Mouse (Mus musculus) stomach, embryonic 16.5 days (tissue): ENCODE measurements around the gene Rfc1. TPM values are rescaled to one million over a fixed set of nuclear protein-coding genes. Genes with fewer than 3 reads are reported as not detected.

Source experiments
- ATAC-seq: fragments of 200-750 bp; cut with Nextera tagmentation; 2 replicates; pipeline ENCODE4 v1.8.0; 2017; ENCODE audit warnings: moderate number of reproducible peaks, moderate TSS enrichment; ENCODE audit not compliant: insufficient read depth, low FRiP score
- H3K27ac ChIP-seq: fragments of 300-500 bp; sonication (generic); 2 replicates; pipeline ENCODE4 v1.5.1; 2014; ENCODE audit warnings: low read length
- H3K27me3 ChIP-seq: fragments of 300-500 bp; sonication (generic); 2 replicates; pipeline ENCODE4 v1.6.1; 2014; ENCODE audit warnings: low read length, control low read depth, mixed read lengths; ENCODE audit not compliant: control insufficient read depth, insufficient read depth
- H3K36me3 ChIP-seq: fragments of 300-500 bp; sonication (generic); 2 replicates; pipeline ENCODE4 v1.6.1; 2014; ENCODE audit warnings: low read length; ENCODE audit not compliant: control insufficient read depth, insufficient read depth
- H3K4me1 ChIP-seq: fragments of 300-500 bp; sonication (generic); 2 replicates; pipeline ENCODE4 v1.6.1; 2014; ENCODE audit warnings: low read length, control low read depth, mixed read lengths; ENCODE audit not compliant: control insufficient read depth, insufficient read depth
- H3K4me2 ChIP-seq: fragments of 300-500 bp; sonication (generic); 2 replicates; pipeline ENCODE4 v1.6.1; 2014; ENCODE audit warnings: low read depth, low read length, mixed read lengths
- H3K4me3 ChIP-seq: fragments of 300-500 bp; sonication (generic); replicated peaks from 2 replicates; pipeline ENCODE4 v1.5.1; 2014; ENCODE audit warnings: mild to moderate bottlenecking, low read length
- H3K9ac ChIP-seq: fragments of 300-500 bp; sonication (generic); 2 replicates; pipeline ENCODE4 v1.6.1; 2014; ENCODE audit warnings: low read length
- H3K9me3 ChIP-seq: fragments of 300-500 bp; sonication (generic); replicated peaks from 2 replicates; pipeline ENCODE4 v1.6.1; 2016; ENCODE audit warnings: low read length, control low read depth; ENCODE audit not compliant: control insufficient read depth
- WGBS: fragments of 180-500 bp; shearing (Covaris S2); extraction: QIAGEN DNeasy Blood & Tissue Kit; methylation state at CpG from one replicate; pipeline ENCODE4 v1.1.7; 2014; 5-methylcytosine and 5-hydroxymethylcytosine counted together
- polyA plus RNA-seq: library from polyadenylated mRNA; unstranded; fragments of >200 nt; fragmentation: Nextera tagmentation; extraction: Ambion mirVana; gene quantifications from 2 replicates; pipeline ENCODE4 v1.2.1, GENCODE M21; 2015

Rfc1 gene
- polyA plus RNA-seq: 65.7 and 77.8 TPM in 2 replicates

- peak within 1 kb of the TSS; percentile 89 for H3K9ac ChIP-seq
- H3K36me3 ChIP-seq: no peaks in the 10 kb centered on the region
- H3K9me3 ChIP-seq: no peaks in the 10 kb centered on the region
- no peaks in the 10 kb centered on the region for H3K27me3 ChIP-seq
- H3K4me3 ChIP-seq: peak within 1 kb of the TSS; percentile 84
- peak within 1 kb of the TSS; percentile 57 for H3K4me2 ChIP-seq
- H3K4me1 ChIP-seq: peaks cover 4% of the 10 kb centered on the region
- peak within 1 kb of the TSS; percentile 86 for H3K27ac ChIP-seq
- ATAC-seq: peak; percentile 98
- WGBS: under 1% methylated on average over 64 of the region's 65 CpGs
These were observed at the start of gene Rfc1 for GRCm38 (mm10) chr5:65335298-65336074. TSS of gene Rfc1 (minus strand) at chr5:65335670.

DNA sequence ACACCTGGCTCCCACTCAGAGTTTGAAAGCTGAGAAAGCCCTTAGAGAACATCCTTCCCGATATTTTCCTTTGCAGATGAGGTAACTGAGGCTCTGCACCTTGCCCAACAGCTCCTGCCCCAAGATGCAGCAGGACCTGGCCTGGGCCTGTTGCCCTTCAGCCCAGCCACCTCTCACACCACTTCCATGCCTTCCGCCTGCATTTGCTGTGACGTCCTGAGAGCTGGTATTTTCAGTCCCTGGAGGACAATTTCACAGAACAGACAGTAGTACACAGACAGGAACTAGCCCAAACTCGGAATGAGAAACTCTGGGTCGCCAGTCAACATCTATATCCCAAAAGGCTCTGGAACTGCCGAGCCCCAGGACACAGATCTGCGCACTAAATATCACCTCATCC, 39.3 kb upstream of the Rfc1 start:
- ATAC-seq: no peak
- Histone ChIP-seq H3K4me2 (no peak overlapping the region), H3K9ac (no peak overlapping the region), H3K27me3 (no peaks in the 10 kb centered on the region), H3K4me3 (no peak overlapping the region), H3K9me3 (no peaks in the 10 kb centered on the region), H3K36me3 (no peaks in the 10 kb centered on the region), H3K27ac (no peak overlapping the region), H3K4me1 (no peaks in the 10 kb centered on the region)
- WGBS: 85% methylated on average over 7 of the region's 7 CpGs

GRCm38 (mm10) chr5:65371551-65371950, 36.1 kb upstream of the Rfc1 start:
- Histone ChIP-seq H3K9me3 (no peaks in the 10 kb centered on the region), H3K4me3 (no peak overlapping the region), H3K27me3 (no peaks in the 10 kb centered on the region), H3K36me3 (no peaks in the 10 kb centered on the region), H3K27ac (no peak overlapping the region), H3K4me2 (no peak overlapping the region), H3K9ac (no peak overlapping the region), H3K4me1 (no peaks in the 10 kb centered on the region)
- WGBS: 91% methylated on average over 7 of the region's 7 CpGs
- no peak for ATAC-seq

GRCm38 (mm10) chr5:65367837-65368236, 32.4 kb upstream of the Rfc1 start:
- H3K9ac ChIP-seq: no peak overlapping the region
- no peak overlapping the region for H3K4me2 ChIP-seq
- no peaks in the 10 kb centered on the region for H3K9me3 ChIP-seq
- ATAC-seq: no peak
- 53% methylated on average over 11 of the region's 11 CpGs for WGBS
- H3K4me3 ChIP-seq: no peak overlapping the region
- no peaks in the 10 kb centered on the region for H3K36me3 ChIP-seq
- H3K4me1 ChIP-seq: no peaks in the 10 kb centered on the region
- H3K27me3 ChIP-seq: no peaks in the 10 kb centered on the region
- no peak overlapping the region for H3K27ac ChIP-seq

DNA sequence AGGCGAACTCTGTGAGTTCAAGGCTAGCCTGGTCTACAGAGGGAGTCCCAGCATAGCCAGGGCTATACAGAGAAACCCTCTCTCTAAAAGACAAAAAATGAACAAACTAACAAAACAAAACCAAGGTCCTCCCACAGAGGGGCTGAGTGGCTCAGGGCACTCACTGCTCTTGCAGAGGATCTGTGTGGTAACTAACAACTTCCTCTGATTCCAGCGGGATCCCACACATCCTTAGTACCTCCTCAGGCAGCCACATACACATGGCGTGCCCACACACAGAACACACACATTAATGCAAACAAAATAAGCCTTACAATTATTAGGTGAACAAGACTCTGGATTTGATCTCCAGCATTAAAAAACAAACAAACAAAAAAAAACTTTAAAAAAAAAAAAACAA, 22.3 kb upstream of the Rfc1 start:
- Histone ChIP-seq H3K27ac (no peak overlapping the region), H3K4me3 (no peak overlapping the region), H3K9me3 (no peaks in the 10 kb centered on the region; the same call in 1 of the 2 replicates), H3K4me1 (no peaks in the 10 kb centered on the region), H3K4me2 (no peak overlapping the region), H3K9ac (no peak overlapping the region), H3K27me3 (no peaks in the 10 kb centered on the region), H3K36me3 (no peaks in the 10 kb centered on the region)
- no peak for ATAC-seq
- WGBS: 89% methylated on average over 3 of the region's 3 CpGs

DNA sequence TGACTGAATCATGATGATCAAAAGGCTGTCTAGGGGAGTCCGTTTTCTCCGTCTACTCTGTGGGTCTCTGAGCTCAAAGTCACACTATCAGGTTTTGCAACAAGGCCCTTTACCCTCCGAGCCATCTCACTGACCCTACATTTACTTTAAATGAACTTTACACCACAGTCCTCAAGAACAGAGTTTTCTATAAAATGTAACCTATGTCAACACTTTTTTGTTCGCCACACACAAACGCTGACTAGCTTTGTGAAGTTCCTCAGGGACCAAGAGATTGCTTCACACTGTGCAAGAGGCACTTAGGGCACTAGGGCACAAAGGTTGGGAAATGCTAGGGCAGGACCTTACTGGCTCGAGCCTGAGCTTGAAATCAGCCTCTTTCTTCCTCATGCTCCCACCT, 21.4 kb upstream of the Rfc1 start:
- WGBS: 75% methylated on average over 6 of the region's 6 CpGs
- H3K27me3 ChIP-seq: no peaks in the 10 kb centered on the region
- H3K4me3 ChIP-seq: no peak overlapping the region
- no peaks in the 10 kb centered on the region for H3K36me3 ChIP-seq
- no peak overlapping the region for H3K27ac ChIP-seq
- no peak overlapping the region for H3K9ac ChIP-seq
- no peak for ATAC-seq
- no peaks in the 10 kb centered on the region for H3K4me1 ChIP-seq
- H3K9me3 ChIP-seq: no peaks in the 10 kb centered on the region; the same call in 1 of the 2 replicates
- no peak overlapping the region for H3K4me2 ChIP-seq

- Histone ChIP-seq H3K9ac (no peak overlapping the region), H3K27ac (no peak overlapping the region), H3K27me3 (no peaks in the 10 kb centered on the region), H3K4me2 (no peak overlapping the region), H3K4me1 (no peaks in the 10 kb centered on the region), H3K4me3 (no peak overlapping the region), H3K9me3 (no peaks in the 10 kb centered on the region; the same call in 1 of the 2 replicates), H3K36me3 (no peaks in the 10 kb centered on the region)
- ATAC-seq: no peak
- 74% methylated on average over 5 of the region's 5 CpGs for WGBS
These were observed 19.5 kb upstream of the Rfc1 start for GRCm38 (mm10) chr5:65354985-65355384.

DNA sequence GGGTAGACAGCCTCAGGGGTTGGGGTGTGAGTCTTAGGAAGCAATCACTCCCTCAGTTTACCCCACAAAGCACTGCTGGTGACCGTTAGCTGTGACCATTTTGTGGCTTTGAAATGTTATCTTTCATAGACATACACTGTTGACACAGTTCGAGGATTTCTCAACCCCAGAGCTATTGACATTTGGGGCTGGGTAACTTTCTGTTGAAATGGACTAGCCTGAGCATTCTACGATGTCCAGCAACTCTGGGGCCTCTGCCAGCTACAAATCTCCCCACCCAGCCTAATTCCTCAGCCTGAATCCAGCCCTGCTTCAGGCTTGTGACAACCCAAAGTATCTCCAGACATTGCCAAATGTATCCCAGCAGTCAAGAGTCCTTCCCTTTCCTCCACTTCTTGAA, 18.6 kb upstream of the Rfc1 start:
- 54% methylated on average over 3 of the region's 3 CpGs for WGBS
- Histone ChIP-seq H3K4me3 (no peak overlapping the region), H3K27ac (no peak overlapping the region), H3K4me2 (no peak overlapping the region), H3K9ac (no peak overlapping the region), H3K9me3 (no peaks in the 10 kb centered on the region; the same call in 1 of the 2 replicates), H3K27me3 (no peaks in the 10 kb centered on the region), H3K36me3 (no peaks in the 10 kb centered on the region), H3K4me1 (no peaks in the 10 kb centered on the region)
- no peak for ATAC-seq

DNA sequence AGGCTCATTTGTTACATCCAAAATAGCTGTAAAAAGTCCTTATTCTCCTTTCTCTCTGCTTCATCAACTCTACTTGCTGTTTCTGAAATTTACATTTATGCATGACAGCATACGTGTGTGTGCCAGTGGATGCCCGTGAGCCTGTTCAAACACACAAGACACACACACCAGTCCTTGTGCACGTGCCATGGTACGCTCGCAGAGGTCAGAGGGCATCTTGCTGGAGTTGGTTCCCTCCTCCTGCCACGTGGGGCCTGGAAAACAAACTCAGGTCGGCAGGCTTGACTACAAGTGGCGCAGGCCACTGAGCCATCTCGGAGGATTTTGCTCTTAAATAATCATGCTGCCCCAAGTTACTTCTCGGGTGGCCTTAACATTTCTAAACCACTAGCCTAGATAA, 15.0 kb upstream of the Rfc1 start:
- Histone ChIP-seq H3K9ac (no peak overlapping the region), H3K4me2 (no peak overlapping the region), H3K4me1 (no peaks in the 10 kb centered on the region), H3K27me3 (no peaks in the 10 kb centered on the region), H3K4me3 (no peak overlapping the region), H3K27ac (no peak overlapping the region), H3K9me3 (no peaks in the 10 kb centered on the region; the same call in 1 of the 2 replicates), H3K36me3 (no peaks in the 10 kb centered on the region)
- 56% methylated on average over 10 of the region's 10 CpGs for WGBS
- ATAC-seq: no peak
